Comparison of ENCODE assay signal across 27 mouse cellular contexts in genomic region chr12:35889383-35889782, GRCm38 (mm10). TPM values are rescaled to one million over a fixed set of nuclear protein-coding genes. Genes with fewer than 3 reads are reported as not detected.
DNase-seq lines count a peak whose midpoint lies in the region; ATAC-seq and TF ChIP-seq lines count a peak whose summit lies in the region.
"Had no signal": no experiment of that assay in that cellular context is flagged by ENCODE, and none has a peak within 500 bp of the region (broad histone marks: within the 10 kb centered on the region; RNA-seq: fewer than 3 reads in every experiment).

No protein-coding gene starts in this region.

- no peak overlapping the region for H3K9ac ChIP-seq in forebrain, postnatal 0 days
- H3K9ac ChIP-seq in lung, postnatal 0 days (replicated peaks; ENCODE audit: low read depth) = no peak overlapping the region
- H3K9ac ChIP-seq: forebrain, embryonic 13.5 days; limb, embryonic 12.5 days; liver, embryonic 15.5 days had no signal

- no peak overlapping the region for H3K4me3 ChIP-seq in forebrain, postnatal 0 days (ENCODE audit: low read depth, low read length)
- no peak overlapping the region for H3K4me3 ChIP-seq in forebrain, embryonic 10.5 days
- H3K4me3 ChIP-seq in lung, postnatal 0 days (ENCODE audit: low read depth, low read length) = no peak overlapping the region
- H3K4me3 ChIP-seq: forebrain, embryonic 13.5 days; heart, adult 2 months; limb, embryonic 12.5 days; liver, embryonic 15.5 days; midbrain, embryonic 10.5 days had no signal

- TF ChIP-seq CTCF in forebrain, postnatal 0 days (IDR thresholded peaks at IDR 0.05; ENCODE audit: low read depth) = no peak
- no peak for TF ChIP-seq CTCF in lung, postnatal 0 days (IDR thresholded peaks at IDR 0.05)

- H3K36me3 ChIP-seq in forebrain, postnatal 0 days (ENCODE audit: insufficient read depth) = no peaks in the 10 kb centered on the region
- no peaks in the 10 kb centered on the region for H3K36me3 ChIP-seq in forebrain, embryonic 10.5 days (replicated peaks)
- no peaks in the 10 kb centered on the region for H3K36me3 ChIP-seq in lung, postnatal 0 days (ENCODE audit: insufficient read depth, low read length)
- H3K36me3 ChIP-seq: G1E; limb, embryonic 12.5 days; liver, embryonic 15.5 days; midbrain, embryonic 10.5 days had no signal

- intact Hi-C loops in gastrocnemius, postnatal 36 days (cut with DNase I) = no loop called here

- no peak overlapping the region for H3K27ac ChIP-seq in forebrain, postnatal 0 days (ENCODE audit: low read depth, low read length)
- no peak overlapping the region for H3K27ac ChIP-seq in forebrain, embryonic 10.5 days
- H3K27ac ChIP-seq in lung, postnatal 0 days (ENCODE audit: low read length) = no peak overlapping the region
- H3K27ac ChIP-seq: forebrain, embryonic 13.5 days; heart, adult 2 months; hindbrain, postnatal 0 days; limb, embryonic 12.5 days; liver, embryonic 15.5 days; midbrain, embryonic 10.5 days had no signal

- H3K4me1 ChIP-seq in forebrain, postnatal 0 days (ENCODE audit: insufficient read depth) = no peaks in the 10 kb centered on the region
- H3K4me1 ChIP-seq in forebrain, embryonic 10.5 days = peaks cover 15% of the 10 kb centered on the region
- no peaks in the 10 kb centered on the region for H3K4me1 ChIP-seq in lung, postnatal 0 days (ENCODE audit: insufficient read depth, low read depth, low read length)
- H3K4me1 ChIP-seq: limb, embryonic 12.5 days; liver, embryonic 15.5 days had no signal

- no peak for TF ChIP-seq EP300 in lung, postnatal 0 days (IDR thresholded peaks at IDR 0.05)

- peak; percentile 88 for ATAC-seq in forebrain, postnatal 0 days
- peak; percentile 28; the same call in 1 of the 2 replicates for ATAC-seq in lung, postnatal 0 days
- ATAC-seq in common myeloid progenitor, adult 5-6 weeks (replicated peaks; ENCODE audit: low read depth, poor library complexity, severe bottlenecking) = peak; percentile 66
- no peak for ATAC-seq in megakaryocyte-erythroid progenitor cell, adult 5-6 weeks (replicated peaks; ENCODE audit: low FRiP score, low TSS enrichment, poor library complexity, severe bottlenecking)
- ATAC-seq: forebrain, embryonic 13.5 days; hindbrain, postnatal 0 days; intestine, postnatal 0 days had no signal

- H3K4me2 ChIP-seq in forebrain, postnatal 0 days (ENCODE audit: low read depth) = no peak overlapping the region
- H3K4me2 ChIP-seq in lung, postnatal 0 days (replicated peaks; ENCODE audit: low read depth, low read length) = no peak overlapping the region
- H3K4me2 ChIP-seq: forebrain, embryonic 13.5 days; limb, embryonic 12.5 days; liver, embryonic 15.5 days had no signal

- WGBS in forebrain, postnatal 0 days = 57% methylated on average over 2 of the region's 2 CpGs
- 80% methylated on average over 2 of the region's 2 CpGs for WGBS in forebrain, embryonic 10.5 days
- 50% methylated on average over 2 of the region's 2 CpGs for WGBS in lung, postnatal 0 days

- no peaks in the 10 kb centered on the region for H3K9me3 ChIP-seq in forebrain, postnatal 0 days (ENCODE audit: low read length)
- no peaks in the 10 kb centered on the region for H3K9me3 ChIP-seq in forebrain, embryonic 10.5 days
- H3K9me3 ChIP-seq in lung, postnatal 0 days (ENCODE audit: low read length) = no peaks in the 10 kb centered on the region
- H3K9me3 ChIP-seq: forebrain, embryonic 13.5 days; limb, embryonic 12.5 days; liver, embryonic 15.5 days; midbrain, embryonic 10.5 days had no signal

- DNase-seq in forebrain, postnatal 0 days = peak; percentile 17
- DNase-seq in forebrain, embryonic 10.5 days (ENCODE audit: extremely low spot score, low spot score) = no peak
- peak; percentile 46 for DNase-seq in lung, postnatal 0 days (ENCODE audit: low spot score)
- no peak for DNase-seq in lung, postnatal 14 days
- peak; percentile 34 to 38 for DNase-seq in monocyte, adult 2 months (ENCODE audit: low read depth in 1 of 2, low spot score in 2 of 2)
- no peak for DNase-seq in gastrocnemius, postnatal 36 days
- DNase-seq: adrenal gland, postnatal 25 days; cerebellum, adult 2 months; heart, adult 2 months; heart, postnatal 4 days had no signal

- H3K27me3 ChIP-seq in forebrain, postnatal 0 days (ENCODE audit: insufficient read depth, low read length) = no peaks in the 10 kb centered on the region
- H3K27me3 ChIP-seq in forebrain, embryonic 10.5 days (ENCODE audit: poor library complexity, severe bottlenecking) = no peaks in the 10 kb centered on the region
- no peaks in the 10 kb centered on the region for H3K27me3 ChIP-seq in lung, postnatal 0 days (replicated peaks; ENCODE audit: insufficient read depth, low read length)
- H3K27me3 ChIP-seq: forebrain, embryonic 13.5 days; limb, embryonic 12.5 days; liver, embryonic 15.5 days had no signal

RNA-seq across cellular contexts. Expression of gene Agr3, which starts 36.0 kb away (rescaled TPM):
- not detected in 2 replicates for total RNA-seq in forebrain, postnatal 0 days (2014; rRNA removed)
- polyA plus RNA-seq in forebrain, postnatal 0 days (2015; fragmentation: Nextera tagmentation; extraction: Ambion mirVana) = not detected in 2 replicates
- not detected in 2 replicates for polyA plus RNA-seq in forebrain, embryonic 10.5 days (2016; fragmentation: Nextera tagmentation; extraction: Ambion mirVana)
- 5.7 and 6.9 TPM in 2 replicates for polyA plus RNA-seq in lung, postnatal 0 days (2015; fragmentation: Nextera tagmentation; extraction: Ambion mirVana)
- total RNA-seq in common myeloid progenitor, adult 5-6 weeks (2017) = not detected in 2 replicates
- not detected in 2 replicates for total RNA-seq in megakaryocyte-erythroid progenitor cell, adult 5-6 weeks (2014; fragmentation: Nextera tagmentation)
- total RNA-seq in megakaryocyte-erythroid progenitor cell, adult 5-6 weeks (2017) = not detected in 2 replicates
- total RNA-seq in gastrocnemius, postnatal 36 days (2021) = not detected
- total RNA-seq: adrenal gland, postnatal 25 days; gastrocnemius, adult 18-20 months; heart, adult 2 months; heart, postnatal 4 days; hindbrain, postnatal 0 days; layer of hippocampus, adult 18-20 months; layer of hippocampus, postnatal 25 days; left cerebral cortex, postnatal 10 days; midbrain, postnatal 0 days had no signal
- polyA plus RNA-seq: cerebellum, adult 2 months; forebrain, embryonic 13.5 days; G1E; heart, embryonic 14.5 days; kidney, embryonic 16.5 days; limb, embryonic 12.5 days; liver, embryonic 15.5 days; midbrain, embryonic 10.5 days; midbrain, postnatal 0 days; neural tube, embryonic 11.5 days had no signal

Comparison
In these comparisons a context has a peak if more than half of its experiments do, and no peak if none do; other contexts are left out.
1. DNase-seq: peak in forebrain, postnatal 0 days (single experiment), lung, postnatal 0 days (single experiment) and monocyte, adult 2 months (2 of 2); none in forebrain, embryonic 10.5 days (single experiment), lung, postnatal 14 days (single experiment) and gastrocnemius, postnatal 36 days (0 of 2).